Mouse (Mus musculus): Measurements from ENCODE around the gene Ddx47. TPM values are rescaled to one million over a fixed set of nuclear protein-coding genes. Genes with fewer than 3 reads are reported as not detected.

Gene Ddx47
- polyA plus RNA-seq, 1 experiment from 2014 or later = 101 TPM

DNA sequence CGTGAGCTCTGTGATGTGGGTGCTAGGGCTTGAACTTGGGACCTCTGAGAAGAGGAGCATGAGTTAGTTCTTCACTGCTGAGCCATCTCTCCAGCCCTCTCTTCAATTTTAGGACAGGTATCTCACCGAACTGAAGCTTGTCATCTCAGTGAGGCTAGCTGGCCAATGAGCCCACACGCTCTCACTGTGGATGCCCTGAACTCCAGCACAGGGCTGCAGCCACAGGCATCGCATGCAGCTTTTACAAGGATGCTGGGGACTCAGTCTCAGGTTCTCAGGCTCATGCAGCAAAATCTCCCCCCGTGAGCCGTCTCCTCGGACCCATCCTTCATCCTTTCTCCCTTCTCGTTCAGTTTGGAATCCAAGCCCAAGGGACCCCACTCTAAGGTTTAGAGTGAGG, 13.3 kb upstream of the Ddx47 start:
- H3K4me1 ChIP-seq (replicated peaks; ENCODE audit: control insufficient read depth, insufficient read depth, low read length) = no peaks in the 10 kb centered on the region
- no peak for DNase-seq (ENCODE audit: low spot score)
- H3K27me3 ChIP-seq (ENCODE audit: control insufficient read depth, insufficient read depth, low read length) = no peaks in the 10 kb centered on the region
- H3K27ac ChIP-seq (ENCODE audit: low read depth, low read length) = no peak overlapping the region
- no peak overlapping the region for H3K4me3 ChIP-seq (ENCODE audit: low read depth, low read length)
- H3K9me3 ChIP-seq (ENCODE audit: control insufficient read depth, low read length) = no peaks in the 10 kb centered on the region
- H3K4me2 ChIP-seq (replicated peaks; ENCODE audit: low read depth, low read length) = no peak overlapping the region
- WGBS = 88% methylated on average over 8 of the region's 8 CpGs
- H3K9ac ChIP-seq (ENCODE audit: low read depth, low read length) = no peak overlapping the region
- no peak for ATAC-seq (ENCODE audit: low FRiP score)
- no peaks in the 10 kb centered on the region for H3K36me3 ChIP-seq (ENCODE audit: control insufficient read depth, insufficient read depth, low read length)

DNA sequence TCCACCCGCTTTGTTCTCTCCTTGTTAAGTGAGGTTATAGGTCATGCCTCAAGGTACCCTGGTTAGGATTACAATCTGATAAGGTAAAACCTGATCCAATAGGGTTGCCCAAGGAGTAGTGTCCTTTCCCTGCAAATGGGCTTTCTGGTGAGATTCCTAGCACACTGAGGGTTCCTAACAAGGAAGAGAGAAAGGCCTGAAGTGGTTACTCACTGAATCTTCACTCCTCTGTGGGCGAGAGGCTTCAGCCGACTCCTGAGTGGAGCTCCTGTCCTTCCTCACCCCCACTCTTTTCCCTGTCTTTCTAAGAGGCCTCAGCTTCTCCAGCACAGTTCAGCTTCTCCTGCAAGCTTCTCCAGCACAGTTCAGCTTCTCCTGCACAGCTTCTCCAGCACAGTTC, 12.6 kb upstream of the Ddx47 start:
- H3K27me3 ChIP-seq (ENCODE audit: control insufficient read depth, insufficient read depth, low read length) = no peaks in the 10 kb centered on the region
- H3K36me3 ChIP-seq (ENCODE audit: control insufficient read depth, insufficient read depth, low read length) = no peaks in the 10 kb centered on the region
- no peak for ATAC-seq (ENCODE audit: low FRiP score)
- no peak overlapping the region for H3K4me2 ChIP-seq (replicated peaks; ENCODE audit: low read depth, low read length)
- H3K4me3 ChIP-seq (ENCODE audit: low read depth, low read length) = no peak overlapping the region
- WGBS = 90% methylated on average over 3 of the region's 3 CpGs
- H3K4me1 ChIP-seq (replicated peaks; ENCODE audit: control insufficient read depth, insufficient read depth, low read length) = no peaks in the 10 kb centered on the region
- H3K9ac ChIP-seq (ENCODE audit: low read depth, low read length) = no peak overlapping the region
- H3K9me3 ChIP-seq (ENCODE audit: control insufficient read depth, low read length) = no peaks in the 10 kb centered on the region
- H3K27ac ChIP-seq (ENCODE audit: low read depth, low read length) = no peak overlapping the region
- no peak for DNase-seq (ENCODE audit: low spot score)

DNA sequence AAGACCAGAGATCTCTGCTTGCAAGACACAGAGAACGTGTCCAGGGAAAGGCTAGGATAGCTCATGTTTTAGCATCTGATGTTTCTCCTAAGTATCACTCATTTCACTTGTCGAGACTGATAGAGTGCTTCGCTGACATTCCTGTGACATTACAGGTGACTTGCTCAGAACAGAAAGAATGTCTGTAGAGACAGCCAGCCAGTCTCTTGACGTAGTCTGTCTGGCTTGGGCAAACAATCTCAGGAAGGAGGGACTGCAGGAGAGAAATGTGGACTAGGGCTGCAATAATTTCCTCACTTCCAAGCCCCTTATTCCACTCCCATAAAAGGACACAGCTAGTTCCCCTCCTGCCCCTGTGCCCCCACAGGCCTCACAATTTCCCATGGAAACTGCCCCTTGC, 11.1 kb upstream of the Ddx47 start:
- Histone ChIP-seq H3K9ac (ENCODE audit: low read depth, low read length) (no peak overlapping the region), H3K4me1 (replicated peaks; ENCODE audit: control insufficient read depth, insufficient read depth, low read length) (no peaks in the 10 kb centered on the region), H3K27me3 (ENCODE audit: control insufficient read depth, insufficient read depth, low read length) (no peaks in the 10 kb centered on the region), H3K4me2 (replicated peaks; ENCODE audit: low read depth, low read length) (no peak overlapping the region), H3K4me3 (ENCODE audit: low read depth, low read length) (no peak overlapping the region), H3K9me3 (ENCODE audit: control insufficient read depth, low read length) (no peaks in the 10 kb centered on the region), H3K36me3 (ENCODE audit: control insufficient read depth, insufficient read depth, low read length) (no peaks in the 10 kb centered on the region), H3K27ac (ENCODE audit: low read depth, low read length) (no peak overlapping the region)
- ATAC-seq (ENCODE audit: low FRiP score) = no peak
- DNase-seq (ENCODE audit: low spot score) = no peak
- WGBS = 76% methylated on average over 4 of the region's 4 CpGs

DNA sequence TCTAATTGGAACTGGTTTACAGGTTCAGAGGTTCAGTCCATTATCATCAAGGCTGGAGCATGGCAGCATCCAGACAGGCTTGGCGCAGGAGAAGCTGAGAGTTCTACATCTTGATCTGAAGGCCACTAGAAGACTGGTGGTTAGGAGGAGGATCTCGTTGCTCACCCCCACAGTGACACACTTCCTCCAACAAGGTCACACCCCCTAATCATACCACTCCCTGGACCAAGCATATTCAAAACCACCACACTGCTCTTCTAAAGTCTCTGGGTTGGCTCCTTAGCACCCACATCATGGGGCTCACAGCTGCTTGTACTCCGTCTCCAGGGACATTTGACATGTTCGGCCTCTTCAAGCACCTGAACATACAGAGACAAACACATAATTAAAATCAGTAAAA, 9.4 kb upstream of the Ddx47 start:
- no peak overlapping the region for H3K9ac ChIP-seq (ENCODE audit: low read depth, low read length)
- DNase-seq (ENCODE audit: low spot score) (no peak), ATAC-seq (ENCODE audit: low FRiP score) (no peak)
- no peaks in the 10 kb centered on the region for H3K9me3 ChIP-seq (ENCODE audit: control insufficient read depth, low read length)
- H3K4me1 ChIP-seq (replicated peaks; ENCODE audit: control insufficient read depth, insufficient read depth, low read length) = no peaks in the 10 kb centered on the region
- H3K27me3 ChIP-seq (ENCODE audit: control insufficient read depth, insufficient read depth, low read length) = no peaks in the 10 kb centered on the region
- H3K4me3 ChIP-seq (ENCODE audit: low read depth, low read length) = no peak overlapping the region
- 90% methylated on average over 4 of the region's 4 CpGs for WGBS
- H3K27ac ChIP-seq (ENCODE audit: low read depth, low read length) = no peak overlapping the region
- no peaks in the 10 kb centered on the region for H3K36me3 ChIP-seq (ENCODE audit: control insufficient read depth, insufficient read depth, low read length)
- no peak overlapping the region for H3K4me2 ChIP-seq (replicated peaks; ENCODE audit: low read depth, low read length)

DNA sequence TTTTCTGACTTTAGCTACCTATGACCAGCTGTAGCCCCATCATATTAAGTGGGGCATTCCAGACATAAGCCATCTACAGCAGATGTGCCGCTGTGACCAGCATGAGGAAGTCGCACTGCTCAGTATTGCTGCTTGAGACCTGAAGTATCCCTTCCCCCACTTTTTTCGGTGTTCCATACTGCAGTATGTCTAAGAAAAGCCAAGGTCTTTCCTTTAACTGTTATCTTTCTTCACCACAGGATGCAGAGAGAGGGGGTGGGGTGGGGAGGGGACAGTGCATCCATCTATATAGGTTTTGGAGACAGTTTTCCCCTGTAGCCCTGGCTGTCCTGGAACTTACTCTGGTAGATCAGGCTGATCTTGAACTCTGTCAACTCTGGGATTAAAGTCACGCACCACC, 5.0 kb upstream of the Ddx47 start:
- Histone ChIP-seq H3K27me3 (ENCODE audit: control insufficient read depth, insufficient read depth, low read length) (no peaks in the 10 kb centered on the region), H3K27ac (ENCODE audit: low read depth, low read length) (no peak overlapping the region), H3K4me2 (replicated peaks; ENCODE audit: low read depth, low read length) (no peak overlapping the region), H3K4me1 (replicated peaks; ENCODE audit: control insufficient read depth, insufficient read depth, low read length) (no peaks in the 10 kb centered on the region), H3K4me3 (ENCODE audit: low read depth, low read length) (no peak overlapping the region), H3K9ac (ENCODE audit: low read depth, low read length) (no peak overlapping the region), H3K36me3 (ENCODE audit: control insufficient read depth, insufficient read depth, low read length) (no peaks in the 10 kb centered on the region), H3K9me3 (ENCODE audit: control insufficient read depth, low read length) (no peaks in the 10 kb centered on the region)
- ATAC-seq (ENCODE audit: low FRiP score) (no peak), DNase-seq (ENCODE audit: low spot score) (no peak)
- 90% methylated on average over 4 of the region's 4 CpGs for WGBS

DNA sequence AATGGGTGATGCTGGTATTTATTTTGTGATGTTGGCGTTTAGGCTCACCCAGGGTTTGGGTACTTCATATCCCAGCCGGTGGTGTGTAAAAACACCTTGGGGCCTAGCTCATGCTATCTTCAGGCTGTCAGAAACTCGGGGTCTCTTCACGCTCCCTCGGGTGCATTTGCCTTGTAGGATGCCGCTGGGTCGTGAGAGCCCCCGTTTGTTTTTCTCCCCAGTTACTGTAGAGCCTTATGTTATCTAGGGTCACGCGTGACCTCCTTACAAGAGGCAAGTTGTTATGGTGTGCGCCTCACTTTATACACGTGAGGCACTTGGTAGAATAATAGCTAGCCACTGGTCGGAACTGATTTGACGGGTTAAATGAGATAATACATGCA, 313 bp downstream of the Ddx47 start:
- ATAC-seq (ENCODE audit: low FRiP score) (no peak; the same call in 1 of the 2 replicates), DNase-seq (ENCODE audit: low spot score) (no peak)
- peak overlapping the region; percentile 60 for H3K4me2 ChIP-seq (replicated peaks; ENCODE audit: low read depth, low read length)
- no peaks in the 10 kb centered on the region for H3K9me3 ChIP-seq (ENCODE audit: control insufficient read depth, low read length)
- peak overlapping the region; percentile 80 for H3K4me3 ChIP-seq (ENCODE audit: low read depth, low read length)
- peaks cover 5% of the 10 kb centered on the region; the same call in 1 of the 2 replicates for H3K36me3 ChIP-seq (ENCODE audit: control insufficient read depth, insufficient read depth, low read length)
- H3K4me1 ChIP-seq (replicated peaks; ENCODE audit: control insufficient read depth, insufficient read depth, low read length) = no peaks in the 10 kb centered on the region
- peak overlapping the region; percentile 74 for H3K9ac ChIP-seq (ENCODE audit: low read depth, low read length)
- 2% methylated on average over 14 of the region's 14 CpGs for WGBS
- no peaks in the 10 kb centered on the region for H3K27me3 ChIP-seq (ENCODE audit: control insufficient read depth, insufficient read depth, low read length)
- no peak overlapping the region for H3K27ac ChIP-seq (ENCODE audit: low read depth, low read length)

DNA sequence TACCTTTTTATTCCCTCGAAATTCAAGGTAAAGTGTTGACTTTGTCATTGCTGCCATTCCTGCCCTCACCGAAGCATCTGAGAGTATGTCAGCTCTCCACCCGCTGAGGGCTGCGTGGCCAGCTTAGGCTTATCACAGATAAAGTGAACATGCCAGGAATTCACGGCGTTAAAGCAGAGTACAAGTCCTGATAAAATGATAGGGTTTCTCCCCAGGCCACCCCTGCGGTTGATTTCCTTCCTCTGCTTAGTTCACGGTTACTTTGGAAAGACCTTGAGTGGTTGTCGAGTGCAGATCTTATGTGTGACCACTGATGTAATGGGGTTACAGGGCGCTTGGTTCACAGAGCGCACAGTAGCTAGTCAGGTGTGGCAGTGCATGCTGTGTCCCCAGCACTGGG, 5.8 kb downstream of the Ddx47 start:
- WGBS = 97% methylated on average over 11 of the region's 11 CpGs
- no peaks in the 10 kb centered on the region for H3K9me3 ChIP-seq (ENCODE audit: control insufficient read depth, low read length)
- H3K27me3 ChIP-seq (ENCODE audit: control insufficient read depth, insufficient read depth, low read length) = no peaks in the 10 kb centered on the region
- DNase-seq (ENCODE audit: low spot score) (no peak), ATAC-seq (ENCODE audit: low FRiP score) (no peak)
- peaks cover 15% of the 10 kb centered on the region for H3K36me3 ChIP-seq (ENCODE audit: control insufficient read depth, insufficient read depth, low read length)
- H3K4me1 ChIP-seq (replicated peaks; ENCODE audit: control insufficient read depth, insufficient read depth, low read length) = no peaks in the 10 kb centered on the region
- H3K9ac ChIP-seq (ENCODE audit: low read depth, low read length) = no peak overlapping the region
- no peak overlapping the region for H3K4me2 ChIP-seq (replicated peaks; ENCODE audit: low read depth, low read length)
- no peak overlapping the region for H3K27ac ChIP-seq (ENCODE audit: low read depth, low read length)
- no peak overlapping the region for H3K4me3 ChIP-seq (ENCODE audit: low read depth, low read length)

DNA sequence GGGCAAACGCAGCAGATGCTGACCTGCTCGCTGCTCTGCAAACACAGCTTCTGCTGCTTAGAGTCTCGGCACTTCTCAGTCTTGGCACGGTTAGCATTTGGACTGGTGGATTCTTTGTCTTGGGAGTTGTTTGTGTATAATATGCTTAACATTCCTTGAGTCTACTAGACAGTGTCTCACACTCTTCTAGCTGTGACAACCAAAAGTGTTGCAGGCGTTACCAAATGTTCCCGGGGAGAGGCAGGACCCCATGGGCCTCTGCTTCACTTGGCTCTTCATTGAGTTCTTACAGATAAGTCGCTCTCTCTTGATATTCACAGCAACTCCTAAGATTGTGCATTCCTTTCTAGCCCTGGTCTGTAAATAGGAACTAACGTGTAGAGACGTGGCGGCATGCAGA, 8.2 kb downstream of the Ddx47 start:
- H3K4me1 ChIP-seq (replicated peaks; ENCODE audit: control insufficient read depth, insufficient read depth, low read length) = no peaks in the 10 kb centered on the region
- no peaks in the 10 kb centered on the region for H3K9me3 ChIP-seq (ENCODE audit: control insufficient read depth, low read length)
- no peaks in the 10 kb centered on the region for H3K27me3 ChIP-seq (ENCODE audit: control insufficient read depth, insufficient read depth, low read length)
- no peak overlapping the region for H3K4me2 ChIP-seq (replicated peaks; ENCODE audit: low read depth, low read length)
- peaks cover 17% of the 10 kb centered on the region for H3K36me3 ChIP-seq (ENCODE audit: control insufficient read depth, insufficient read depth, low read length)
- no peak overlapping the region for H3K27ac ChIP-seq (ENCODE audit: low read depth, low read length)
- DNase-seq (ENCODE audit: low spot score) (no peak), ATAC-seq (ENCODE audit: low FRiP score) (no peak)
- H3K9ac ChIP-seq (ENCODE audit: low read depth, low read length) = no peak overlapping the region
- no peak overlapping the region for H3K4me3 ChIP-seq (ENCODE audit: low read depth, low read length)
- WGBS = 89% methylated on average over 10 of the region's 10 CpGs

DNA sequence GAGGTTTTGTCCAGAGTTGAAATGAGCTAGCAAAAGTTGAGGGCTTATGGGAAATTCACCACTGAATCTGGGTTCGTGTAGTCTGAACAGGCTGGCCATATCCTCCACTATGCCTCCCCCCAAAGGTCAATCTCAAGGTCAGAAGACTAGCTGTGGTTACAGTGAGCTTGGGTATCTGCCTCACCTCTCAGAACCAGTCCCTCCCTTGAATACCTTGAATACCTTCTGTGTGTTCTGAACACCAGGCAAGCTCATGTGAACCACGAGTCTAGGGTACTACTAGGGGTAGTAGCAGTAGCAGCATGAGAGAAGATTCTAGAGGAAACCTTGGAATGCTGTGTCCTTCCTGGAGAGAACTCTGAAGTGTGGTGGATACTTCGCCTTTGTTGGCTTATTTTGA, 10.2 kb downstream of the Ddx47 start:
- ATAC-seq (ENCODE audit: low FRiP score) (no peak), DNase-seq (ENCODE audit: low spot score) (no peak)
- no peak overlapping the region for H3K4me2 ChIP-seq (replicated peaks; ENCODE audit: low read depth, low read length)
- H3K4me1 ChIP-seq (replicated peaks; ENCODE audit: control insufficient read depth, insufficient read depth, low read length) = no peaks in the 10 kb centered on the region
- H3K27me3 ChIP-seq (ENCODE audit: control insufficient read depth, insufficient read depth, low read length) = no peaks in the 10 kb centered on the region
- no peak overlapping the region for H3K9ac ChIP-seq (ENCODE audit: low read depth, low read length)
- no peak overlapping the region for H3K27ac ChIP-seq (ENCODE audit: low read depth, low read length)
- H3K4me3 ChIP-seq (ENCODE audit: low read depth, low read length) = no peak overlapping the region
- WGBS = 92% methylated on average over 3 of the region's 3 CpGs
- peaks cover 12% of the 10 kb centered on the region for H3K36me3 ChIP-seq (ENCODE audit: control insufficient read depth, insufficient read depth, low read length)
- no peaks in the 10 kb centered on the region for H3K9me3 ChIP-seq (ENCODE audit: control insufficient read depth, low read length)

All from hindbrain, embryonic 11.5 days (tissue).